Mouse (Mus musculus) heart, adult 8-10 months (tissue): ENCODE results near the gene Plekhf1. TPM values are rescaled to one million over a fixed set of nuclear protein-coding genes. Genes with fewer than 3 reads are reported as not detected.

Source experiments
- DNase-seq: peaks from one replicate; pipeline ENCODE4 v3.0.0; 2022; ENCODE audit warnings: low spot score
- total RNA-seq, 4 experiments: library from RNA; stranded (reverse); gene quantifications; 2 replicates each; pipeline ENCODE4 v1.2.4; 2022

The Plekhf1 gene
- total RNA-seq, 4 experiments from 2014 or later = 7.8 to 11.1 (median 9.0) TPM

- no peak for DNase-seq
These were observed 9.0 kb downstream of the Plekhf1 start for GRCm38 (mm10) chr7:38218631-38219367.

- peak; percentile 94 for DNase-seq
These were observed 10.2 kb downstream of the Plekhf1 start for GRCm38 (mm10) chr7:38217417-38218171.

GRCm38 (mm10) chr7:38215697-38216096 lies 12.1 kb downstream of the Plekhf1 start:
- no peak for DNase-seq

- no peak for DNase-seq
These were observed 12.5 kb downstream of the Plekhf1 start for GRCm38 (mm10) chr7:38215281-38215680.

GRCm38 (mm10) chr7:38214473-38215214 lies 13.2 kb downstream of the Plekhf1 start:
- DNase-seq = no peak

- DNase-seq = no peak
These were observed 15.2 kb downstream of the Plekhf1 start for GRCm38 (mm10) chr7:38212651-38213062.

- no peak for DNase-seq
These were observed 18.2 kb downstream of the Plekhf1 start for GRCm38 (mm10) chr7:38209478-38210152.

- no peak for DNase-seq
These were observed 18.8 kb downstream of the Plekhf1 start for GRCm38 (mm10) chr7:38208969-38209368.

- DNase-seq = no peak
These were observed 21.3 kb downstream of the Plekhf1 start for GRCm38 (mm10) chr7:38206564-38206963.

GRCm38 (mm10) chr7:38205801-38206200 lies 22.0 kb downstream of the Plekhf1 start:
- no peak for DNase-seq

GRCm38 (mm10) chr7:38204314-38204713 lies 23.5 kb downstream of the Plekhf1 start:
- DNase-seq = no peak

GRCm38 (mm10) chr7:38201290-38201658 lies 26.5 kb downstream of the Plekhf1 start:
- DNase-seq = no peak

- peak; percentile 83 for DNase-seq
These were observed 27.1 kb downstream of the Plekhf1 start for GRCm38 (mm10) chr7:38200606-38201289.

- DNase-seq = no peak
These were observed 27.8 kb downstream of the Plekhf1 start for GRCm38 (mm10) chr7:38199907-38200605.

GRCm38 (mm10) chr7:38191571-38191970 lies 36.2 kb downstream of the Plekhf1 start:
- DNase-seq = no peak

GRCm38 (mm10) chr7:38191146-38191545 lies 36.7 kb downstream of the Plekhf1 start:
- DNase-seq = no peak

GRCm38 (mm10) chr7:38190056-38190835 lies 37.6 kb downstream of the Plekhf1 start:
- DNase-seq = no peak

GRCm38 (mm10) chr7:38189136-38189982 lies 38.5 kb downstream of the Plekhf1 start:
- no peak for DNase-seq
